Mouse (Mus musculus) heart, adult 2 months (tissue): ENCODE measurements around the gene Dlg1.

Experiments used
- CTCF ChIP-seq: fragments of 200-600 bp; IDR thresholded peaks from 2 replicates; pipeline ENCODE4 v1.8.1; 2022; ENCODE audit warnings: antibody characterized with exemption, mild to moderate bottlenecking, moderate library complexity
- POLR2A ChIP-seq: fragments of 200-500 bp; IDR thresholded peaks from 2 replicates; pipeline ENCODE4 v1.6.1; 2011; ENCODE audit warnings: mild to moderate bottlenecking, low read depth, low read length, control low read depth; ENCODE audit not compliant: insufficient read depth

- no peak for TF ChIP-seq CTCF
- TF ChIP-seq POLR2A: no peak
Measured at GRCm38 (mm10) chr16:31837362-31837761, 174.1 kb downstream of the Dlg1 start.
